Mouse (Mus musculus): ENCODE measurements around the gene Kazn.

DNA sequence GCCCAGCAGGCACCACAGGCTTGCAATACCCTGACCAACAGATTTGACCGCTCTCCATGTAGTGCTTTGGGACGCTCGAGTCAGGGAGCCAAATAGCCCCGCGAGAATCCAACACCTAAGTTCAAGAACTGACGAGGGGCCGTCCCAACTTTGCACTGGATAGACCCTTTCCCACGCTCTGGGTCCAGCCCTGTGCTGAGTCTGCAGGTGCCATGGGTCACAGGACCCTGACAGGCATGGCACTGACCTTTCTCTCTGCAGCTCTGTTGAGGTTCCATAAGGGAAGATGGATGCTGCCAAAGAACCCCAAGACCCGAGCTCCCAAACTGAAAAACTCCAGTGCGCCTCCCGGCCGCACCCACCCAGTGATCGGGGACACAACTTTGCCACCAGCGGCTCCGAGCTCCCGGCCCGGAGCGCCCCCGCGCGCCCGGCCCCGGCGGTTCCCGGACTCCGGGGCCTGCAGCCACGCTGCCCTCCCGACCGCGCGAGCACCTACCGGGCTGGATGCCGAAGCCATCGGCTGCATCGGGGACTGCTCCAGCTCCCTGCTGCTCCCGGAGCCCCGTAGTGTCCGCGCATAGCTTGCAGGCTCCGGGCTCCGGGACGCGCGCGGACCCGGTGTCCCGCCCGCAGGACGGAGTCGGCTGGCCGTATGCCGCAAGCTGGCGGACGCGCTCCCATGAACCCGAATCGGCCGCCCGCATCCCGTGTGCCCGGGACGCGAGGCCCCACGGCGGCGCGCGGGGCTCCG, 538 bp downstream of the Kazn start:
- TF ChIP-seq GATA1 (IDR thresholded peaks at IDR 0.05; ENCODE audit: low read length), result no peak
- no peak for TF ChIP-seq TAL1 (IDR thresholded peaks at IDR 0.05; ENCODE audit: low read length)

Measured in erythroblast, embryonic 14.5 days (primary cell).